Mouse (Mus musculus) kidney, postnatal 36 days (tissue): Measurements from ENCODE around the gene Dhrs4.

Experiments
- DNase-seq, 2 experiments: peaks; one replicate each; pipeline ENCODE4 v3.0.0; 2021 to 2022; ENCODE audit warnings: mixed read lengths in 2 of 2

The Dhrs4 gene

DNA sequence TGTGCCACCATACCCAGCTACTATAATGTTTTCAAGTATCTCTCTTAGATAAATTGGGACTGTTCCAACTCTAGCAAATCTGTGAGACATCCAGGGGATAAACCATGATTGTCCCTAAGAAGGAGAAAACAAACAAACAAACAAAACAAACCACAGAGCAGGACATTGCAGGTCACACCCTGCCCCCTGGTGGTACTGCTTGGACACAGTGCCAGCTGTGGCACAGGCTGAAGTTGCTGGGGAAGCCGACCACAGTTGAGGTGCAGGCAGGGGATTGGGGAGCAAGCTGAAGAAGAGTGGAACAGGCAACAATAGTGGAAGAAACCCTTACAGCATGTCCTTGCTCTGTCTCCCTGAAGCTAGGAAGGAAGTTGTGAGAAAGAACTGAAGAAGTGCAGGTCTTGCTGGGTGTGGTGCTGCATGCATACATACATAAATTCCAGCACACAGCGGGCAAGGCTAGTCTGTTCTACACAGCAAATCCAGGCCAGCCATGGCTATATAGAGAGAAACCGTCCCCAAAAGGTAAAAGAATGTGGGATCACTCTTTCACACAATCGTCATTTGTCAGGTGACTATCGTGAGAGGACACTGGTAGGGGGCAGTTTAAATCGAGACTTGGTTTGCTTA is 57.7 kb downstream of the Dhrs4 start:
- peak; percentile 47 to 86 for DNase-seq
